Mouse (Mus musculus) erythroid progenitor cell, adult 5-6 weeks (primary cell): ENCODE data around the gene 5430419D17Rik. TPM values are rescaled to one million over a fixed set of nuclear protein-coding genes. Genes with fewer than 3 reads are reported as not detected.

Experiments
- ATAC-seq: replicated peaks from 2 replicates; pipeline ENCODE4 v1.8.0; 2016; ENCODE audit warnings: moderate number of reproducible peaks, mild to moderate bottlenecking, moderate TSS enrichment, inconsistent platforms; ENCODE audit not compliant: poor library complexity, low FRiP score, severe bottlenecking
- total RNA-seq, 2 experiments: library from RNA; stranded (forward) in 1 of 2; stranded (reverse) in 1 of 2; fragments of 150-400 nt in 1 of 2; fragments of 186-747, 209-891 nt in 1 of 2; gene quantifications; 2 replicates each; pipeline versions ENCODE4 v1.2.3 to v1.2.4; 2015 to 2017; ENCODE audit warnings: low replicate concordance in 2 of 2

Gene 5430419D17Rik
- total RNA-seq, 2 experiments from 2014 or later = not detected

DNA sequence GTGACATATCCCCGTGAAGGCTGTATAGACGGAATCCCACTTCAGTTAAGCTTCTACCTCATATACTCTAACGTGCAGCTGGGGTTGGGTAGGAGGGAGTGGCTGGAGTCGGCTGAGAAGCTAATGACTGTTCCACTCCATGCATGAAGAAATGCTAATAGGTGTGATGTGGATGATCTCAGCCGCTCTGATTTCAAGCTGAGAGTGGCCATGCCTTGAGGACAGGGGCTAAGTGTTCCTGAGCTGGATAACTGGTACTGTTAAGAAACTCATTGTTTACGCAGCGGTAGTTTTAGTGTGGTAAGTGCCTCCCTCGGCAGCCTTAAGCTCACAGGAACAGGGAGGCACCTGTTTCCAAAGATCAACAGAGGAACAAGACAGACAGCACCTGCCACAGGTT lies 129.1 kb downstream of the 5430419D17Rik start:
- no peak for ATAC-seq

DNA sequence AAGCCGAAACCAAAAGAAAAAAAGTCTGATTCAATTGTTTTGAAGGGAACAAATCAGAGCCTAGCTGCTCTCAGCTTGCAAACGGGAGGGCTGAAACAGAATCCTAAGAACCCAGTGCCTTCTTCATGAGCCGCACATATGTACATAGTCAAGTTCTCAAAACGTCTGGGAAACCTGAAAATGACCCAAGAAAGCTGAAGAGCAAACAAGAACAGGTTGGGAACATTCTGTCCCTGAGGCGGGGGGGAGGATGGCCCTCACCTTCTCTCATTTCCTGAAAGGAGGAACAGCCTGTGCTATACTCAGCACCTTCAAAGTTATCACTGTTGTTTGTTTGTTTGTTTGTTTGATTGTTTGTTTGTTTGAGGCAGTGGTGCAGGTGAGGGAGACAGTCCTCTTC lies 132.5 kb downstream of the 5430419D17Rik start:
- no peak for ATAC-seq

DNA sequence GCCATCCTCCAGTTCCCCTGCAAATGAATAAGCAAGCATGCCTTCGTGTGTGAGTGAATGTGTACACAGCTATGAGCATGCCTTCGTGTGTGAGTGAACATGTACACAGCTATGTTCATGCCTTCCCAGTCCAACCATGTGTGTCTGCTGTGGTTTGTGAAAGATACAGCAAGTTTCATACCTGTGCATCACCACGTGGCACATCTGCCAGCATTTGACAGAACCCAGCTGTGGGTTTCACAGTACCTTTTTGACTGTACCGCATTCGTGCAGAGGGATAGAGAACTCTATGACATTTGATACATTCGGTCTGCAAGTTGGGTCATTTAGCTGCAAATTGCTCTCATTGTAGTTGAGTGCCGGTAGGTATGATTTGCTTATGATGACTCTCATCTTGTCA lies 140.3 kb downstream of the 5430419D17Rik start:
- no peak for ATAC-seq

DNA sequence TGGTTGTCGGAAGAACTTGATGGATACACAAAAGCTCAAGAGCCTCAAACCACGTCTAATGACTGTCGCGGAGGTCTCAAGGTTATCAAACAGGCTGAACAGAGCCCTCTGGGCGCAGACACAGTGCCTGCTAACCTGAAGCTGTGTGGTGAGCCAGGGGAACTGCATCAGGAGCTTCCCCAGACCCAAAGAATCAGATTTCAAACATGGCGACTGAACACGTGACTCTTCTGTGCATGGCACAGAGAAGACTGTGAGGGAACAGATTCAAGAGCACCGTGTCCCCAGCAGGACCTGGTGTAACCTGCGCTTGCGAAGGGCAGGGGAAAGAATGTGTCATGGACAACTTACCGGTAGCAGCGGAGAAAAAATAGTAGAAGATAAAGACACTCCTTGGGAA lies 143.4 kb downstream of the 5430419D17Rik start:
- ATAC-seq = no peak

DNA sequence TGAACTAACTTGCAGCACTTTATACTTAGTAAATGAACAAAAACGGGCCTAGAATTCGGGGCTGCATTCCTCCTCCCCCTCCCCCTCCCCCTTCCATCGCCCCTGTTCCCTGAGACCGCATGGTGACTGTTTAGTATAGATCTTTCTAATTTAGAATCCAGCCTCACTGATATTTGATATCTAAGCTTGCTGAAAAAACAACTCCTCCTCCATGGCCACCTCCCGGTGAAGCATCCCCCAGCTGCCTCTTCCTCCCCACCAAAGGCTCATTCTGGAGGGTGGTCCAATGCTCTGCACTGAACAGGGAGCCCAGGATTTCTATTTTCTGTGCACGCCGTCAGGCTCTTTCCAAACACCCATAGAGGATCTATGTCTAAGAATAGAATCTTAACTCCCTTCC lies 144.1 kb downstream of the 5430419D17Rik start:
- ATAC-seq = no peak

DNA sequence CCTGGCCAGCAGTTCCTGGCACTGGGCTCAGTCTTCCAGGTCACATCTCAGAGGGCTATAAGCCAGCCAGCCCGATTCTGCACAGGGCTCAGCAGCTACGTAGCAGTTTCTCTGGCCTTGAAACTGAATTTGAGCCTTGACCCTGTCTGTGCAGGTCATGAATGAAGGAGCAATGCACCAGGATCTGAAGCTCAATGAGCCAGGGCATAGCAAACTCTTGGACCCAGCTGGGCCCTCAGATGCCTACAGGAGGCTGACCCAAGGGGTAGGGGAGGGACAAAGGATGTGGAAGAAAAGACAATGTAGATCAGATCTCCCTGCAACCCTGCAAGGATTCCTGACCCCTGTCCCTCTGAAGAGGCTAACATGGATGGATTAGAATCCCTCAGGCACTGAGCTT lies 148.0 kb downstream of the 5430419D17Rik start, which contains the start of gene Cuzd1:
TSS of gene Cuzd1 (minus strand) at position 101 of the 400 bp plus-strand sequence.
- ATAC-seq = no peak

DNA sequence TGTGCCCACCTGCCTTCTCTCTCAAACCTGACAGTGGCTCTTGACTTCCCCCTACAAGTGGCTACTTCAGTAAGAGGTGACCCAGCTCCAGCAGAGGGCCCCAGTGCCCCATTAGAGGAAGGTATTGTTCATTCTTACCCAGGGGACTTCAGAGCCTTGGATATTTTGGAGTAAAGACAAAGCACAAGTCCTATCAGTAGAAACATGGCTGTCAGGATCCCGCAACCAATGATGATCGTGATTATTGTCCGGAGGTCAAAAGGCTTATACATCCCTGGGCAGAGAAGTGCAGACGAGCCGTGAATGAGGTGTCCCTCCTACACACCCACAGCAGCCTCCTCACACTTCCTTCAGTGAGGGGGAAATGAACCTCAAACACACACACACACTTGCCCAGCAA lies 152.9 kb downstream of the 5430419D17Rik start:
- ATAC-seq = no peak

DNA sequence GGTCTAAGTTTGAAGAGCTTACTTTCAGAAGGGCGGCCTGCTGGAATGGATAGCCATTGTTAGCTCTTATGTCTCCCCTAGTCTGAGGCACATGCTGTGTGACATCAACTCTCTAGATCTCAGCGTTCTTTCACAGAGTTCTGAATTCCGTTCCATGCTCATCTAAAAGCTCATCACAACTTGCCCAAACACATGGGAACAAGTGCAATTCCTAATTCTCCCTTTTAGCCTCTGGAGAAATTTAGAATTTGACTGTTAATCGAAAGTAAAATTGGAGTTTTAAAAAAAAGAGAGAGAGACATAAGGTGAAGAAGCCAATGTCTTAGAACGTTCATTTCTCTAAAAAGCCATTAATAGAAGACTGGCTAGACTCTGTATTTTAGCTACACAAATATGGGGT lies 155.2 kb downstream of the 5430419D17Rik start, which contains the start of gene Fam24b:
TSS of gene Fam24b (minus strand) at position 101 of the 400 bp plus-strand sequence.
- no peak for ATAC-seq

DNA sequence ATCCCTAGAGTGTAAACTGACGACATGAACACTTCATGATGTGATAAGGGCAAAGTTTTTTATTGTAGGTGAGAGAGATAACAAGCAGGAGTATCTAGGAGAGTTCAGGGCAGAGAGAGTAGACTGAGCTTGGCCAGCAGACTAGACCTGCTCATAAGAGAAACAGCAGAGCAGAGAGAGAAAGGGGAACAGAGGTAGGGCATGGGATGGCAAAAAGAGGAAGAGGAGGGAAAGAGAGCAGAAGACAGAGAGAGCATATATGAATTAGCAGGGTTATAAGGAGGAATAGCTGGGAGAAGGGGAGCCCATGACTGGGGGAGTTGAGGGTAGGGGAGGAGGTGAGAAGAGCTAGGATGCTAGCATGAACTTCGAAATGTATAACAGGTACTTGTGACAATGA lies 157.5 kb downstream of the 5430419D17Rik start:
- ATAC-seq = no peak

DNA sequence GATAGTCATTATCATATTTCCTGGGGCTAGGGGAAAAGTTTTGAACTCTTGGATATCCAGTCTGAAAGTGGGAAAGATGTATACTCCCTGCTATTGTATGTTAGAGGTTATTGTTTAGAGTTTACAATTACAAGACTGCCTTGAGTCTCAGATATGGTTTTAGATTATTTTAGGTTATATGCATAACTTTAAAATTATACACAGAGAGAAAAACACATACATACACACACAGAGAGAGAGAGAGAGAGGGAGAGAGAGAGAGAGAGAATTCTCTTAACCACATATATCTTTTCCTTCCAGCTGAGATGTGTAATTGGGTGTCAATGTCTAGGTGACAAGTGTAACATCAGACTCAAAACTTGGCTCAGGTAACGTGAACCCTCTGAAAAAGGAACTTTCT lies 159.4 kb downstream of the 5430419D17Rik start, which contains the start of gene Fam24a:
TSS of gene Fam24a (plus strand) at position 301 of the 400 bp plus-strand sequence.
- ATAC-seq = no peak

DNA sequence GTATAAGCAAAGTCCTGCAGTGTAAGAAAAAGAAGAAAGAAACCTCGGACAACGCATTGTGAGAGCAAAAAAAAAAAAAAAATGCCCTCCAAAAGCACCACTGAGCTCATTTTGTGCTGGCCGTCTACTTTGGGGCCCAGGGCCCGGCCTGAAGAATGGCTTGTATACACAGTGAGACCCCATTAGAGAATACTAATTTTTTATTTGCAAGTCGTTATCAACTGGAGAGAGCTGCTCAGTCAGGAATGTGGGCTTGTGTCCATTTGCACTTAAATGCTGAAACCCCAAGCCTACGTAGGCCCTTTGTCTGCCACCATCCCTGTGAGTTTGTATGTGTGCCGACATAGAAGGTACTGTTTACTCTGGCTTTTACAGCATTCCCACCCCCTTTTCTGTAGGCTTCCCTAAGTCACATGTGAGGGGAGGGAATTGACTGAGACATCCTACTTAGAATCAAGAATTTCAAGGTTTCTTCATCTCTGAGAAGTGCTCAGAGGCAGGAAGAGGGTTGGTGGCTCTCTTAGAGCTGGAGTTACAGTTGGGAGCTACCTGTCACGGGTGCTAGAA lies 163.4 kb downstream of the 5430419D17Rik start:
- no peak for ATAC-seq

DNA sequence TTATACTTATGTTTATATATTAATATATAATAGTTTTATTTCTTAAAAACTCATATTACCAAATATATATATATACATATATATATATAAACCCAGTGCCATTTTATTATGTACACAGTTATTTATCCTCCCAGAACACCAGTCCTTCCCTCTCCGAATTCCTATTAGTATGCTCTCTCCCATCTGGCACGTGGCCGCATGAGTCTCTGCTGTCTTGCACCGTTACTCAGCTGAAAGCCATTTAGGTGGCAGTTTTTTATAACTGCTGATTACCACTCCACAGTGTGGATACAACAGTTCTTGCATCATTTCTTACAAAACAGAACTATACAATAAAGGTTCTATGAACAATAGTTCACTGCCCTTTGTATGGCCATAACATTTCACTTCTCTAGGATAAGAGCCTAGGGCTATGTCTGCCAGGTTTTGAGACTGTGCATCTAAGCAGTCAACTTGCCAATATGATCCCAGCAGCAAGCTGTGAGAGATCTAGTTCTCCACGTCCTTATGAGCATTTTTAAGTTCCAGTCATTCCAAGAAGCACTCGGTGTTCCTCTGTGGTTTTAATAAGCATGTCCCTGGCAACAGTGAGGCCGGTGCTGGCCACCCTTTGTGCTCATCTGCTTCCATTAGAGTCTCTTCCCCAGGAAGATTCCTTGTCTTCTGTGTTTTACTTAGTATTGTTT lies 171.8 kb downstream of the 5430419D17Rik start:
- no peak for ATAC-seq

Other genes starting within 250 kb of the 5430419D17Rik start
- not detected in 2 replicates for gene Htra1, start 238.3 kb upstream of the 5430419D17Rik start, total RNA-seq (2015; ENCODE audit: low replicate concordance)
- not detected in 2 replicates for gene Htra1, start 238.3 kb upstream of the 5430419D17Rik start, total RNA-seq (2017; ENCODE audit: low replicate concordance)
- not detected in 2 replicates for gene Dmbt1, start 142.3 kb upstream of the 5430419D17Rik start, total RNA-seq (2015; ENCODE audit: low replicate concordance)
- not detected in 2 replicates for gene Dmbt1, start 142.3 kb upstream of the 5430419D17Rik start, total RNA-seq (2017; ENCODE audit: low replicate concordance)
- not detected in 2 replicates for gene 4933402N03Rik, start 28.1 kb upstream of the 5430419D17Rik start, total RNA-seq (2015; ENCODE audit: low replicate concordance)
- gene 4933402N03Rik, start 28.1 kb upstream of the 5430419D17Rik start, total RNA-seq (2017; ENCODE audit: low replicate concordance) = not detected in 2 replicates
- gene Cuzd1, start 147.9 kb downstream of the 5430419D17Rik start, total RNA-seq (2015; ENCODE audit: low replicate concordance) = not detected in 2 replicates
- not detected in 2 replicates for gene Cuzd1, start 147.9 kb downstream of the 5430419D17Rik start, total RNA-seq (2017; ENCODE audit: low replicate concordance)
- gene Fam24b, start 155.1 kb downstream of the 5430419D17Rik start, total RNA-seq (2015; ENCODE audit: low replicate concordance) = not detected in 2 replicates
- gene Fam24b, start 155.1 kb downstream of the 5430419D17Rik start, total RNA-seq (2017; ENCODE audit: low replicate concordance) = not detected in 2 replicates
- not detected in 2 replicates for gene Fam24a, start 159.5 kb downstream of the 5430419D17Rik start, total RNA-seq (2015; ENCODE audit: low replicate concordance)
- not detected in 2 replicates for gene Fam24a, start 159.5 kb downstream of the 5430419D17Rik start, total RNA-seq (2017; ENCODE audit: low replicate concordance)
- 4.3 and 9.2 TPM in 2 replicates for gene 2310057M21Rik, start 188.4 kb downstream of the 5430419D17Rik start, total RNA-seq (2015; ENCODE audit: low replicate concordance)
- gene 2310057M21Rik, start 188.4 kb downstream of the 5430419D17Rik start, total RNA-seq (2017; ENCODE audit: low replicate concordance) = 5.6 and 6.0 TPM in 2 replicates
- gene Pstk, start 196.7 kb downstream of the 5430419D17Rik start, total RNA-seq (2015; ENCODE audit: low replicate concordance) = 3.6 and 15.9 TPM in 2 replicates
- 3.3 and 4.5 TPM in 2 replicates for gene Pstk, start 196.7 kb downstream of the 5430419D17Rik start, total RNA-seq (2017; ENCODE audit: low replicate concordance)
- gene Ikzf5, start 236.1 kb downstream of the 5430419D17Rik start, total RNA-seq (2015; ENCODE audit: low replicate concordance) = 53.3 and 72.9 TPM in 2 replicates
- gene Ikzf5, start 236.1 kb downstream of the 5430419D17Rik start, total RNA-seq (2017; ENCODE audit: low replicate concordance) = 46.1 and 50.6 TPM in 2 replicates
- gene Acadsb, start 236.2 kb downstream of the 5430419D17Rik start, total RNA-seq (2015; ENCODE audit: low replicate concordance) = 1.7 and 10.1 TPM in 2 replicates
- gene Acadsb, start 236.2 kb downstream of the 5430419D17Rik start, total RNA-seq (2017; ENCODE audit: low replicate concordance) = 12.9 and 18.9 TPM in 2 replicates